Mouse (Mus musculus): ENCODE results near the gene Fam107a.
A peak's percentile ranks its signal among the peaks of the same experiment; 100 is the strongest.

Gene Fam107a

DNA sequence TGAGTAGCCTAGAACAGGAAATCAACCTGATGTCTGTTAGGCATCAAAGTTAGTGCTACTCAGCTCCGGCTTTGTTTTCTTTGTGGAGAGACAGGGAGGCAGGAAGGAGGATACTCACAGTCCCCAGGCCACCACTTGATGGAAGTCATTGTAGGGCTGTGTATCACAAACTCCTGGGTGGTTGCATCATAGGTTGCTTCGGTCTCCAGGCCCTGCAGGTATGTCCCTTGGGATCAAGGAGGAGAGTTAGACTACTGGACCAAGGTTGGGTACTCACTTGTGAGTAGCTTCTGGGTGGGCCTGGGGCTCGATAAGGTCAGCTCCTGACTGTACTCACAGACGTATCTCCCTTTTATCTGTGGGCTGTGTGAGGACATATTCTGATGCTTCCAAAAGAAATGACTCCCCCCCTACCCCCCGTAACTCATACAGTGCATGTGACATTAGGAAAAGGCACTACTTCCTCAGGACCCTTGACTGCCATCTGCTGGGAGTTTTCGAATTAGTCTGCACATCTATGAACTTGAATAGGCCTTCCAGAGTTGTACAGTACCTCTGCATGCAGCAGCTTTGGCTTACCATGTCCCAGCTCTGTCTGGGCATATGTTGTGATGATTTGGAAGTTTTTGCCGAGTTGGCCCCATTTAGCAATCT is 62.6 kb downstream of the Fam107a start:
- peak; percentile 26 to 68 for DNase-seq

DNA sequence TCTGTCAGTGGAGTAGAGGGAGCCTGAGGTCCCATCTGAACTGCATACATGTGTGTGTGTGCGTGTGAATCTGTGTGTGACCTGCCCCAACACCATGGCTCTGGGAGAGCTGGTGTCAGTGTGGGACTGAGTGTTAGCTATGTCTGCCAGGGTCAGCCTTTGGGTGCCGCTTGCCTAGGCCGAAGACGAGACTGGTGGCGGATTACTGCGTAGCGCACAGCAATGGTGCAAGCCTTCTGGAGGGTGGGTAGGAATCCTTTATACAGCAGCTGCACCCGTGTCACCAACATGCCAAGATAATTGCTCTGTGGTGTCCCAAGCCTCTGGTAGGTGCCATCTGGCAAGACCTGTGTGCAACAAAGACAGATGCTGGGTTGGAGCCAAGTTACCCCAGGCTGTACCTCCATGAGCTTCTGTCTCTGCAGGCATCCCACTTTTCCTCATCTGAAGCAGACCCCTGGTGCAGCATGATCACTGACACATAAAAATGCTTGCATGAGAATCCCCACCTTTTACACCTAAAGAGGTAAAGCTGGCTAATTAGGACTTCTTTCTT is 66.4 kb downstream of the Fam107a start:
- DNase-seq: no peak

GRCm38 (mm10) chr14:8250141-8250871 is 67.5 kb downstream of the Fam107a start:
- no peak for DNase-seq

- no peak for DNase-seq
Measured at GRCm38 (mm10) chr14:8249206-8249605, 68.6 kb downstream of the Fam107a start.

DNA sequence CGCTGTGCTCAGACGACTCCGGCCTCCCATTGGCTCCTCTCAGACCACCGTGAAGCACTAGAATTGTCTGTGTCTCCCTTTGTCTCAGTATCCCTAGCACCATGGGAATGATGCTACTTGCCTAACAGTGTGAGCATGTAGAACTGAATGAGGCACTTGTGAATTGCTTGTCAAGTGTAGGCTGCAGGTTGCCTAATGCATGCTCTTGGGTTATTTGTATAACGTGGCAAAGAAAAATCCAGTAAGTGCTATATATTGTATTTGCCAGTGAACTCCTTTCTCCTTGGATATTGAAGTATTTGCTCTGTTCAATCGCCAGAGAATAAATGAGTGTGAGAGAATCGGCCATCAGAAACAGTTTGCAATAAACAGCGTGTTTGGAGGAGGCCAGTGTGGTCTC is 70.9 kb downstream of the Fam107a start:
- no peak for DNase-seq
